Mouse (Mus musculus) right cerebral cortex, postnatal 25 days (tissue): ENCODE measurements around the gene Vdr.
A peak's percentile ranks its signal among the peaks of the same experiment; 100 is the strongest.

Experiments used
- DNase-seq: peaks from one replicate; pipeline ENCODE4 v3.0.0; 2022

The Vdr gene

GRCm38 (mm10) chr15:97910530-97910929, at the start of gene Vdr:
Gene Vdr (minus strand): TSS chr15:97910630.
- no peak for DNase-seq

GRCm38 (mm10) chr15:97956416-97956815, 46.0 kb upstream of the Vdr start:
- no peak for DNase-seq

- no peak for DNase-seq
Observed at GRCm38 (mm10) chr15:97955742-97956141, 45.3 kb upstream of the Vdr start.

DNA sequence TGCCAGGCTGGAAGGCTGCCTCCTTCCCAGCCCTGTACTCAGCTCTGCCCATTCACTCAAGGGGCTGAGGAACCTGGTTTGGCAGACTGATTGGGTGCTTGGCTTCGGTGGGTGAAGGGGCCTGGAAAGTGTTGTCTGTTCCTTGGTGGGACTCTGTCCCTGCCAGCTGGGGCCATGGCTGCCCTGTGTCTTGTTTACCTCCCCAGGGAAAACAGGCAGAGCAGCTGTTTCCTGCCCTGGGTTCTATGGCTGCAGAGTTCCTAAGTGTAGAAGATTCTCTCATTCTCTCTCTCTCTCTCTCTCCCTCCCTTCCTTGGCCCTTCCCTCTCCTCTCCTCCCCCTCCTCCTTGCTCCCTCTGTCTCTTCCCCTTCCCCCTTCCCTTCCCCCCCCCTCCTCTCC, 44.9 kb upstream of the Vdr start:
- DNase-seq = no peak

- no peak for DNase-seq
Observed at GRCm38 (mm10) chr15:97954671-97955070, 44.2 kb upstream of the Vdr start.

DNA sequence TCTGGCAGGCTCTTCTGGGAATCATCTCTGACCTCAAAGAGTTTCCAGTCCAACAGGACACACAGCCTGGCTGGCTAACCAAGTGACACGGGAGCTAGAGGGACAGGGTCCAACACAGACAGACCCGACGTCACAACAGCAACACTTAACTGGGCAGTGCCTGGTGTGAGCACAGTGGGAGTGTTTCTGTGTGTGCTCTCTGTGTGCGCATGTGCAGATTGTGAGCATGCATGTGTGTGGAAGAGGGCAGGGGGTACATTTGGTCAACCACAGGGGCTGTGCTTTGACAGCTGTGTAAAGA, 42.4 kb upstream of the Vdr start:
- no peak for DNase-seq

DNA sequence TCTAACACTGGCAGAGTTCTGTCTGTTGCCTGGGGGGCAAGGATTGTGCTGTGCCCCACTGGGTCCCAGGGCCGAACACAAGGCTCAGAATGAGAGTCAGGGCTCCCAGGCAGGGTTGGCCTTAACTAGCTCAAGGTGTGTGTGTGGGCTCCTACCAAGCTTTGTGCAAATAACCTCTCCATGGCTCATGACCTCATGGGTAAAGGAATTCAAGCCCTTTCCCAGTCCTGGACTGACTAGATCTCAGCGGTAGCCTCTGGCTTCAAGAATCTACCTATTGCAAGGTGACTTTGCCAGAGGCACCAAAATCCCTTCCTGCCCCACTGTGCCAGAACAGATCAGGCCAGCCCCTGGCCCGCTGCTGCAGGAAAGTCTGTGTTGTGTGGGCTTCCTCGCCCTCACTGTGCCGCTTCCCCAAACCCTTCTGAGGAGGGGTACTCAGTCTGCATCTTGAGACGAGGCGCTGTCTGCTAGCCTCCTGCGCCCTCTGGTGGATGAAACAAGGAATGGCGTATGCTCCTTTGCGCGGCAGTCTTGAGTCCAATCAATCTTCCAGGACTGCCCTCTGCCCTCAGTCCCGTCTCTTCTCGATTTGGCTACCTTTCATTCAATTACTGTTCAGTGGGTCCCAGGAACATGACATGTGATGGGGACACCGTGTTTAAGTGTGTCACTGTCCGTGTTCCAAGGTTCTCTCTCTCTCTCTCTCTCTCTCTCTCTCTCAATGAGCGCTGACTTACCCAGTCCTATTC, 41.9 kb upstream of the Vdr start:
- DNase-seq = peak; percentile 64

GRCm38 (mm10) chr15:97950240-97950639, 39.8 kb upstream of the Vdr start:
- peak; percentile 23 for DNase-seq

DNA sequence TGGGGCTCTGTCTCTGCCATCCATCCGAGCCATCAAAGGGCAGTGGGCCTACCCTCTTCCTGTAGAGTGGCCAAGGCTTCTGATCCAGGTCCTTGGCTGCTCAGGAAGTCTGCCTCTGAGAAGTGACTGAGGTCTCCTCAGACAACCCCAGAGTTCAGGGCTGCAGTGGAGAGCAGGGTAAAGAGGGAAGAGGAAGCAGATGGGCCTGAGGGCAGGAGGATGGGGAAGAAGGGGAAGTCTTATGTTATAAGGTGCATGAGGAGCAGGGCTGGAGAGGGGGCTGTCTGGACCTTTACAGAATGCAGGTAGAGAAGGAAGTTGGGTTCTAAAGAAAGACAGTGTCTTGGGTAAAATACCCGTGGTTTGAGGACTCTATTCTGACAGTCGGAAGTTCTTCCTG, 39.3 kb upstream of the Vdr start:
- DNase-seq = no peak

GRCm38 (mm10) chr15:97948720-97949119, 38.3 kb upstream of the Vdr start:
- no peak for DNase-seq

DNA sequence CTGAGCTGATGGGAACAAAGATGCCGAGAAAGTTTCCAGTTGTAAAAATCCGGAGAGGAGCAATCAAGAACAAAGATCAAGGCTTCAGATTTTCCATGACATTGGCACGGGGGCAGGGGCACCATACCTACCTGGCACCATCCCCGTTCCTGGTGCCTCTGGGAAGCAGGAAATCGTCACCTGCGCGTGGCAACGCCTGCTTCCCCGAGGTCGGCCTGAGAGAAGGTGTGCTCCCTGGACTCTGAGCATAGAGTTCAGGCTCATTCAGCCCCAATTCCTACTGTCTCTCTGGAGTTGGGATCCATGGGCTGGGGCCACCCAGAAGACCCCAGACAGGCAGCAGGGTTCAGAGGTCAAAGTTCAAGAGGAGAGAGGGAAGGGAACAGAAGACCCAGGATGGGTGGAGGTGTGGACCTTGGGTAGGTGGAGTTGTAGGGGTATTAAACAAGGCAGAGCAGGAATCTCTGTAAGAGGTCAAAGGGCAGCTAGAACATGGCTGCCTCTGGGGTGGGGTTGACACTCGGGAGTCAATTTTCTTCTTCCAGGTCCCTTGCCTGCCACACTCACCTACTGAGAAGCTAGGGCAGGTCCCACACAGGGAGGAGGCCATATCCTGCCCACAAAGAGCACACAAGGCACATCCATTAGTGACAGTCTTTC, 35.4 kb upstream of the Vdr start:
- DNase-seq = no peak

DNA sequence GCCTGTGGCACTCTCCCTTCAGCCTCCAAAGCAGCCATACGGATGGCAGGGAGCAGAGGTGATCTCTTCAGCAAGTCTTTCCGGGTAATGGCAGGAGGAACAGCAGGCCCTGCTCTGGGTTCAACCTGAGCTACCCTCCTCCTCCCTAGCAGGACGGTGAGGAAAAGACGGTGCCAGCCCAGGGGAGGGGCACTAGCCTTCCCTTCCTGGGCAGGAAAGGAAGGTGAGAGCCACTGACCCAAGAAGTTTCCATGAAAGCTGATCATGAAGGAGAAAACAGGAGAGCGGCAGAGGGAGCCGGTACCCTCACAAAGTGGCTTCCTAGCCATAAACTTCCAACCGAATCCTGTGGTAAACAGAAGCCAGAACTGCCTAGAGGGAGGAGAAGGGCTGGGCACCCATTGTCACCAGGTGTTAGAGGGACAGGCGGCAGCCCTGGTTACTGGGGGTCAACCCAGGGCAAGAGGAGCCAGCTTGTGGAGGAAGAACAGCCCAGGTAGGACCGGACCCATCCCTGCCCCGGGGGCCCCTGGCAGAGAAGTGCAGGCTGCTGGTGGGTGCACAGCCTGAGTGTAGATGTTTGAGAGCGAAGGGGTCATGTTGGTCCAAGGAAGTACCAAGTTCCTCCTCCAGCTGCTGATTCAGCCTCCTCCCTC, 34.6 kb upstream of the Vdr start:
- DNase-seq = no peak

DNA sequence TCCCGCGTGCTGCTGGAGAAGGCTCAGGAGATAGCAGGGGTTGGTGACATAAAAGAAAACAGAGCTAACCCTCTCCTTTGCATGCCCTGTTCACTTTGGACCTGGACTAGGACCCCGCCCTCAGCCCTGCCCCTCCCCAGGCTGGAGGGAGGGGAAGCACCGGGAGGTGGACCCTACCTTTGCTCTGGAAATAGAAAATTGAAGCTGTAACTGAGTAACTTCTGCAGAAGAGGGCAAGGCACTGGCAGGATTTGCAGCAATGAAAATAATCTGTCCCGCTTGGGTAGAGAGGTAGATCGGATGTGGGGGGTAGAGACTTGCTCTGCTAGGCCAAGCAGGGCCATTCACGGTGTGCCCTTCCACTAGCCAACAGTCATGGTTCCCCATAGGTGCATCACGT, 32.9 kb upstream of the Vdr start:
- no peak for DNase-seq

GRCm38 (mm10) chr15:97942538-97942937, 32.1 kb upstream of the Vdr start:
- no peak for DNase-seq

- no peak for DNase-seq
Observed at GRCm38 (mm10) chr15:97941306-97941705, 30.9 kb upstream of the Vdr start.

- no peak for DNase-seq
Observed at GRCm38 (mm10) chr15:97940088-97940487, 29.7 kb upstream of the Vdr start.

DNA sequence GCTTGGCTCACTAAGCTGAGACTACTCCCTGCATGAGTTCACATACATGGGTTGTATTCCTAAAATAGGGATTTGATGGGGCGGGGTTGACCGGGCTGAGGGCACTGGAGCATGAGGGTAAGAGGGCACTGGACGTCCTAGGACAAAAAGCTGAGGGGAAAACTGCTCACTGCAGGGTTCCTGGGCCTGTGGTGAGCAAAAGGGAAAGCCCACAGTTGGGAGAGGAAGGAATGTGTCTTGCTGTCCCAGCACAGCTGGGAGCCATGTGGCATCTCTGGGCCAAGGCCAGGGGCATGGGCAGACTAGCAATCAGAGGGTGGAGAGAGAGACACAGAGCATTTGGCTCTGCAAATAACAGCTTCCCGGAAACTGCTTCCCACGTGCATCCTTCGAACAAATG, 28.1 kb upstream of the Vdr start:
- no peak for DNase-seq

GRCm38 (mm10) chr15:97932441-97932840, 22.0 kb upstream of the Vdr start:
- no peak for DNase-seq

DNA sequence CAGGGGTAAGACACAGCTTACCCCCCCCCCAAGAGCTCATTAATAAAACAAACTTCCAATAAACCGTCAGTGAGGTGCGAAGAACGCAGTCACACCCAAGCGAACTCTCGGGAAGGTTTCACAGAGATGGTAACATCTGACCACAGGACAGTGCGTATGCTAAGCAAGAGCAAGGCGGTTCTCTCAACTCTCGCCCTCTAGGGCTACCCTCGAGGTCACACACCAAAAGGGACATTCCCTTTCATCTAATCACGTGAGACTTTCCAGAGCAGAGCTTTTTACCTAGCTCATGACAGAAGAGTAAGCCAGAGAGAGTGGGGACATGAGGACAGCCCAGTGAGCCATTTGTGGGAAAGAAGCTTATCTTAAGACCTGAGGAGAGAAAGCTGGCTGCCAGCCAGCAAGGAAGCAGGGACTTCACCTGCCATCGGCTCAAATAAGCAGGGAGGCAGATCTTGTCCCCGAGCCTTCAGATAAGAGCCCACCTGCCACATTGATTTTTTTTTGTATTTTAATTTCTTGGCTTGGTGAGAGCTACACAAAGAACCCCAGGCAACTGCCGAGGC, 18.9 kb upstream of the Vdr start:
- DNase-seq = no peak

GRCm38 (mm10) chr15:97927821-97928220, 17.4 kb upstream of the Vdr start:
- no peak for DNase-seq

GRCm38 (mm10) chr15:97927018-97927417, 16.6 kb upstream of the Vdr start:
- DNase-seq = no peak

DNA sequence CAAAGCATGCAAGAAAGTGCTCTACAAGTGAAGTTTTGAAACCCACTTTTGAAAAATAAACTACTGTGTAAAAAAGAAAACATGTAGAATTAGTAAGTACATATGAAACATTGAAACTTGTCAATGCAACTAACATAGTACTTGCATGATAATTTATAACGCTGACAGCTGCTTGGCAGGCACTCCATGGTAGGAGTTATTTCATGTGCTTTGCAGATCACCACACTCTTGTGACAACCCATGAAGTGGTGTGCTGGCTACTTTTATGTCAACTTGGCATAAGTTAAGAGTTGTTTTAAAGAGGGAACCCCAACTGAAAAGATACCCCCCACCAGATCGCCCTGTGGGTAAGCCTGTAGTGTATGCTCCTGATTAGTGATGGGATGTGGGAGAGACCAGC, 12.0 kb upstream of the Vdr start:
- DNase-seq = no peak

GRCm38 (mm10) chr15:97921796-97922195, 11.4 kb upstream of the Vdr start:
- DNase-seq = no peak

GRCm38 (mm10) chr15:97920306-97920705, 9.9 kb upstream of the Vdr start:
- DNase-seq = no peak
